Mouse (Mus musculus) CD4-positive, CD25-positive, alpha-beta regulatory T cell, adult 2 months (primary cell): ENCODE data around the gene Gm44503.

ENCODE experiments used
- DNase-seq: peaks from one replicate; pipeline ENCODE4 v3.0.0-alpha.2; 2012; ENCODE audit warnings: low read depth, low spot score

The Gm44503 gene

DNA sequence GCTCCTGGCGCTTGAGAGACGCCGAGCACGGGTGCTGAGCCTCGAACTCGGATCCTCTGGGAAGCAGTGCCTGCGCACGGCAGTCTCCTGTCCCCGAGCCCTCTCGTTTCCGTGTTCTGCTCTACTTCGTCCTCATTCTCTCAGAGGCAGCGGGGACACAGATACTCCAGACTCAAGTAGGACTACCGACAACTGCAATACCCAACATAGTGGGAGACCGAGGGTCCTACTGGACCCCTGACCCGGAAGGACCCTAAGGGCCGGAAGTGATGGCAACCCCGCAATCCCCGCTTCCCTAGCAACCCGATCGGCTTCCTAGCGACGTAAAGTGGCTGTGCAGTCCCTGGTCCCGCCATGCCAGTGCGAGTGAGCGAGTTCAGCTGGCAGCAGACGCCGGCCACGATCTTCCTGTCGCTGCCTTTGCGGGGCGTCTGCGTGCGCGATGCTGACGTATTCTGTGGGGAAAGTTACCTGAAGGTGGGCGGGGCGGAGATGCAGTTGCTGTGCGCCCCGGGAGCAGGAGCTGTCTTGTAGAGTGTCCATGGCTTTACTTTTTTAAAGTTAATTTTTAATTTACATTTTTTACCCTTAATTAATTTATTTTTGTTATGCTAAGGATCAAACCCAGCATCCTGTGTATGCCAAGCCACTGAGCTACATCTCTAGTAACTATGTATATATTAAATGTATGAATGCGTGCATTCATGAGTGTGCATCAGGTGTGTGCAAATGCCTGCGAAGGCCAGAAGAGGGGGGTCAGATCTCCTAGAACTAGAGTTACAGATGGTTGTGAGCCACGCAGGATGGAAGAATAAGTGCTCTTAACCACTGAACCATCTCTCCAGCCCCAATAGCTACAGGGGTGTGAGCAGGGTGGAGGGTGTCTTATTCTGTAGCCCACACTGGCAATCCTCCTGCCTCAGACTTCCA lies at the start of gene Gm44503, which contains the start of gene Dyx1c1:
Gm44503 (plus strand) TSS at position 332 of the 930 bp plus-strand sequence.
Dyx1c1 (plus strand) TSS at position 265 of the 930 bp plus-strand sequence.
- peak; percentile 95 for DNase-seq

DNA sequence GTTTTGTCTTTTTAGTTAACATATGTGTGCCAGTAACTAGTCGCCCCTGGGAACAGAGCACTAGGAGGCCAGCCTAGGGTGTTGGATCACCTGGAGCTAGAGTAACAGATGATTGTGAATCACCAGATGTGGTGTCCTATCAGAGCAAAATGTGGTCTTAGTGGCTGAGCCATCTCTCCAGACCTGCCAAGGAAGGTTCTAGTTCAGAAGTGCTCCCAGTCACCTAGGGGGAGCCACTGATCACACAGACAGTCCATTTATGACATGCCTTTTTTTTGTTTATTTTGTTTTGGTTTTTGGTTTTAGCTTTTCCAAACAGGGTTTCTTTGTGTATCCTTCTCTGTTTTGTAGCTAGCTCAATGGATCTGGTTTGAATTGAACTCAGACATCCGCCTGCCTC lies 47.3 kb upstream of the Gm44503 start:
- DNase-seq: no peak

DNA sequence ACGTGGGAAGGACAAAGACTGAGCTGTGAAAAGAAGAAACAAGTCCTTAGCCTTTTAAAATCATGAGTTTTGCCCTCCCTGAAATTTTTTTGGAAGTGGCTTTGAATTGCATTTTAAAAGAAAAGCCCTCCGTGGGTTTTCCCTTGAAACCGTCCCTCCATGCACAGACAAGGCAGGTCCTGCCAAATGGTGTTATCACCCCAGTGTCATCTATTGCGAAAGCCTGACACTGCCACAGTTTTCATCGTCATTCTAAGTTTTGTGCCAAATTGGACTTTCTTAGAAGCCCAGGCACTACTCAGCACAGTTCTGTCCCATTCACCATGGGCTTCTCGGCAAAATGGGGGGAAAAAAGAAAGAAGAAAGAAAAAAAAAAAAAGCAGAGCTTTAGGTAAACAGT lies 45.1 kb upstream of the Gm44503 start:
- no peak for DNase-seq

- DNase-seq: no peak
These were observed 42.9 kb upstream of the Gm44503 start for GRCm38 (mm10) chr9:72915728-72916127.

GRCm38 (mm10) chr9:72923068-72923467 lies 35.6 kb upstream of the Gm44503 start:
- no peak for DNase-seq

- no peak for DNase-seq
These were observed 33.4 kb upstream of the Gm44503 start, which contains the start of gene Pygo1 for GRCm38 (mm10) chr9:72925021-72925934. Gene Pygo1, plus strand, starts transcription at chr9:72925645.

- DNase-seq: no peak
These were observed 32.8 kb upstream of the Gm44503 start for GRCm38 (mm10) chr9:72925935-72926258.

- no peak for DNase-seq
These were observed 27.4 kb upstream of the Gm44503 start for GRCm38 (mm10) chr9:72931166-72931790.

GRCm38 (mm10) chr9:72935309-72935708 lies 23.3 kb upstream of the Gm44503 start:
- DNase-seq: peak; percentile 22

- DNase-seq: no peak
These were observed 22.4 kb upstream of the Gm44503 start for GRCm38 (mm10) chr9:72936301-72936700.

DNA sequence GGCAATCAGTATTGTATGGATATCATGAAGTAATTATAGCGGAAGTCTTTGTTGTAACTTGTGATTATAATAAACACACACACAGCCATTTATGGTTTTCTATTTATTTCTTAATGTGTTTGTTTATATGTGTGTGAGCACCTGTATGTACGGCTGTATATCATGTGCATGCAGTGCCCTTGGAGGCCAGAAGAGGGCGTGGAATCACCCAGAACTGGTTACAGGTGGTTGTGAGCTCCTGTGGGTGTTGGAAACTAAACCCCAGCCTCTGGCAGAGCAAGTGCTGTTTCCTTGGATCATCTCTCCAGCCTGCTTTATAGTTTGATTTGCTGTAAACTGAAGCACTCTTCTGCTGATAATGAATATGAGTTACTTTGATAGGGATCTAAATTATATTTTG lies 15.2 kb upstream of the Gm44503 start:
- peak; percentile 36 for DNase-seq

GRCm38 (mm10) chr9:72944286-72944685 lies 14.4 kb upstream of the Gm44503 start:
- no peak for DNase-seq

DNA sequence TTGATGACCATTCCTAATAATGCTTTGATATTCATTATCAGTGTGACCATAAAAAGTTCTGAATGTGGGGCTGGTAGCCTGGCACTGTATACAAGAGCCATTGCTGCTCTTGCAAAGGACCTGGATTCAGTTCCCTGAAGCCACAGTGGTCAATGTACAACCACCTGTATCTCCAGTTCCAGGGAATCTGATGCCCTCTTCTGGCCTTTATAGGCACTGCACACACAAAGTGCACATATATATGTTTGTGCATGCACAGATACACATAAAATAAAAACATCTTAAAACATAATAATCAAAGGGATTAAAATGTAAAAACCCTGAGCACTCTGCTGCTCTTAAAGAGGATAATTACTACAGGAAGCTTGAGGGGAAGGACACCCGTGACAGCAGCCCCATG lies 11.6 kb upstream of the Gm44503 start:
- no peak for DNase-seq

- no peak for DNase-seq
These were observed 9.1 kb upstream of the Gm44503 start for GRCm38 (mm10) chr9:72949572-72949971.

DNA sequence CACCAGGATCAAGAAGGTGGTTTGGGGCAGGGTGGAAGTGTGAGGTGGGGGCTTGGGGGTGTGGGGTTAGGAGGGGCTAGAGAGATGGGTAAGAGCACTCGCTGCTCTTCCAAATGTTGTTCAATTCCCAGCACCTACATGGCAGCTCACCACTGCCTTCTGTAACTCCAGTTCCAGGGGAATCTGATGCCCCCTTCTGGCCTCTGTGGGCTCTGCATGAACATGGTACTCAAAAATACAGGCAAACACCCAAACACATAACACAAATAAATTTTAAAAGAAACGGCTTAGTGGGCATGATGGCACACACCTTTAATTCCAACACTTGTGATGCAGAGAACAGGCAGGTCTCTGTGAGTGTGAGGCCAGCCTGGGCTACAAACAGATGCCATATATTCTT lies 3.9 kb upstream of the Gm44503 start:
- DNase-seq: peak; percentile 57

DNA sequence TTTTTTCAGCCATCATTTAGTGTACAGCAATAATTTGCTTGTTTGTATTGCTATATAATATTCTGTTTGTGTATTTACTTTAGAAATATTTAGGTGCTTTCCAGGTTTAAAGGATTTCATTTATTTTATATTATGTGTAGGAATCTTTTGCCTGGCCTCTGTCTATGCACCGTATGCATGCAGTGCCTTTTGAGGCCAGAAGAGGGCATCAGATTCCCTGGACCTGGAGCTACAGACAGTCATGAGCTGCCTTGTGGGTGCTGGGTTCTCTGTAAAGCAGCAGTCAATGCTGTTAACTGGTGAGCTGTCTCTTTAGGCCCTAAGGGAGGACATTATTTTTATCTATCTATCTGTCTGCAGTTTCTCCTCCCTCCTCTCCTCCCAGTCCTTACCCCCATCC lies 3.1 kb upstream of the Gm44503 start:
- peak; percentile 84 for DNase-seq

GRCm38 (mm10) chr9:72961346-72961745 lies 2.7 kb downstream of the Gm44503 start:
- DNase-seq: peak; percentile 49

- peak; percentile 84 for DNase-seq
These were observed 3.3 kb downstream of the Gm44503 start for GRCm38 (mm10) chr9:72961959-72962358.

DNA sequence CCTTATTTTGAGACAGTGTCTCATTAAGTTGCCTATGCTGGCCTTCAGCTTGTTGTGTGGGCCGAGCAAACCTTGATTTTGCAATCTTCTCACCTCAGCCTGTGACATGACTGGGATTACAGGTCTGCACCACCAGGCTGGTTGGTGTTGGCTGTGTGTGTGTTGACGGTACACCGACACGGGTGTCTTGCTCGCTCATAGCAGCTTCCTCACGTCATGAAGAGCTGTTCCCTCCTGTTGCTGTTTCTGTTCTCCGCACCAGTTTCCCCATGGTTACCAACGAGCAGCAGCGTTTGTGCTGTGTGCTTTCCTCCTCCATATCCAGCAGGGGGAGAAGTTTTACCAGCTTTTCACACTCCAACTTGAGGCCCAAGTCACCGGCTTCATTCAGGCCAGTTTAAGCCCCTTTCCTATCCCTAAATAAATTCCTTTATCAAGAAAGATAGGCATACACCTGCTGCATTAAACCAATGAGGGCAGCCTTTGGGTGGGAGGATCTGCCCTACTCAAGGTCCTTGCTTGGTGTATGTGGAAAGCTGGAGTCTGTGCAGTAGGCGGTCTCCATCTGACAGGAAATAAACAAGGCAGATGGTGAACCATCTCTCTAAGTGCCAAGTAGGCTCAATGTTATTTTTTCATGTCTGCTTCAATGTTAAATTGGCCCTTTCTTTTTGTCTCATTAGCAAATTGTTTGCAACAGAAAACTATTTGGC lies 9.9 kb downstream of the Gm44503 start:
- DNase-seq: peak; percentile 89

GRCm38 (mm10) chr9:72969874-72970273 lies 11.2 kb downstream of the Gm44503 start:
- peak; percentile 92 for DNase-seq

GRCm38 (mm10) chr9:72972435-72972834 lies 13.8 kb downstream of the Gm44503 start:
- DNase-seq: no peak
